Mouse (Mus musculus) intestine, embryonic 16.5 days (tissue): ENCODE results near the gene Pitpna. TPM values are rescaled to one million over a fixed set of nuclear protein-coding genes. Genes with fewer than 3 reads are reported as not detected.

Experiments
- ATAC-seq: fragments of 200-750 bp; cut with Nextera tagmentation; 2 replicates; pipeline ENCODE4 v1.8.0; 2017; ENCODE audit warnings: moderate TSS enrichment, moderate library complexity
- H3K27ac ChIP-seq: fragments of 300-500 bp; sonication (generic); 2 replicates; pipeline ENCODE4 v1.5.1; 2014; ENCODE audit warnings: mild to moderate bottlenecking, low read length
- H3K27me3 ChIP-seq: fragments of 300-500 bp; sonication (generic); replicated peaks from 2 replicates; pipeline ENCODE4 v1.6.1; 2014; ENCODE audit warnings: low read length, control low read depth, mixed read lengths; ENCODE audit not compliant: control insufficient read depth, insufficient read depth
- H3K36me3 ChIP-seq: fragments of 300-500 bp; sonication (generic); 2 replicates; pipeline ENCODE4 v1.6.1; 2014; ENCODE audit warnings: low read length, control low read depth; ENCODE audit not compliant: control insufficient read depth, insufficient read depth
- H3K4me1 ChIP-seq: fragments of 300-500 bp; sonication (generic); 2 replicates; pipeline ENCODE4 v1.6.1; 2014; ENCODE audit warnings: low read length, control low read depth, mixed read lengths; ENCODE audit not compliant: control insufficient read depth, insufficient read depth
- H3K4me2 ChIP-seq: fragments of 300-500 bp; sonication (generic); 2 replicates; pipeline ENCODE4 v1.6.1; 2014; ENCODE audit warnings: low read depth, low read length, control low read depth
- H3K4me3 ChIP-seq: fragments of 300-500 bp; sonication (generic); 2 replicates; pipeline ENCODE4 v1.5.1; 2014; ENCODE audit warnings: mild to moderate bottlenecking, low read length
- H3K9ac ChIP-seq: fragments of 300-500 bp; sonication (generic); 2 replicates; pipeline ENCODE4 v1.6.1; 2014; ENCODE audit warnings: low read depth, low read length
- H3K9me3 ChIP-seq: fragments of 300-500 bp; sonication (generic); 2 replicates; pipeline ENCODE4 v1.6.1; 2016; ENCODE audit warnings: low read length, control low read depth; ENCODE audit not compliant: control insufficient read depth
- WGBS: fragments of 180-500 bp; shearing (Covaris S2); extraction: QIAGEN DNeasy Blood & Tissue Kit; methylation state at CpG from one replicate; pipeline ENCODE4 v1.1.7; 2014; 5-methylcytosine and 5-hydroxymethylcytosine counted together
- polyA plus RNA-seq: library from polyadenylated mRNA; unstranded; fragments of >200 nt; fragmentation: Nextera tagmentation; extraction: Ambion mirVana; gene quantifications from 2 replicates; pipeline ENCODE4 v1.2.1, GENCODE M21; 2015

Gene Pitpna
- polyA plus RNA-seq, 1 experiment from 2014 or later = 84.2 TPM

GRCm38 (mm10) chr11:75581495-75582149 lies 6.3 kb upstream of the Pitpna start:
- Histone ChIP-seq H3K4me3 (no peak overlapping the region), H3K27ac (no peak overlapping the region), H3K9me3 (no peaks in the 10 kb centered on the region), H3K9ac (no peak overlapping the region), H3K4me1 (peaks cover 3% of the 10 kb centered on the region; the same call in 1 of the 2 replicates), H3K4me2 (no peak overlapping the region), H3K36me3 (no peaks in the 10 kb centered on the region), H3K27me3 (no peaks in the 10 kb centered on the region)
- WGBS = 89% methylated on average over 7 of the region's 7 CpGs
- ATAC-seq = no peak

- peak overlapping the region; percentile 80 for H3K27ac ChIP-seq
- H3K4me2 ChIP-seq = no peak overlapping the region
- no peaks in the 10 kb centered on the region for H3K36me3 ChIP-seq
- no peak overlapping the region for H3K9ac ChIP-seq
- H3K27me3 ChIP-seq = no peaks in the 10 kb centered on the region
- ATAC-seq = peak; percentile 85
- WGBS = 70% methylated on average over 2 of the region's 2 CpGs
- H3K4me3 ChIP-seq = no peak overlapping the region
- H3K4me1 ChIP-seq = peaks cover 8% of the 10 kb centered on the region; the same call in 1 of the 2 replicates
- H3K9me3 ChIP-seq = no peaks in the 10 kb centered on the region
Observed at GRCm38 (mm10) chr11:75583521-75583920, 4.4 kb upstream of the Pitpna start.

GRCm38 (mm10) chr11:75585061-75585460 lies 2.8 kb upstream of the Pitpna start:
- Histone ChIP-seq H3K27ac (no peak overlapping the region), H3K4me2 (no peak overlapping the region), H3K4me3 (no peak overlapping the region), H3K9ac (no peak overlapping the region), H3K9me3 (no peaks in the 10 kb centered on the region), H3K4me1 (peaks cover 20% of the 10 kb centered on the region), H3K27me3 (no peaks in the 10 kb centered on the region), H3K36me3 (no peaks in the 10 kb centered on the region)
- WGBS = 68% methylated on average over 4 of the region's 4 CpGs
- ATAC-seq = no peak

GRCm38 (mm10) chr11:75585978-75586377 lies 1.9 kb upstream of the Pitpna start:
- Histone ChIP-seq H3K27ac (no peak overlapping the region), H3K9me3 (no peaks in the 10 kb centered on the region), H3K27me3 (no peaks in the 10 kb centered on the region), H3K36me3 (no peaks in the 10 kb centered on the region), H3K9ac (no peak overlapping the region; the same call in 1 of the 2 replicates), H3K4me3 (no peak overlapping the region), H3K4me1 (peaks cover 20% of the 10 kb centered on the region), H3K4me2 (no peak overlapping the region)
- ATAC-seq = no peak
- WGBS = 79% methylated on average over 5 of the region's 5 CpGs

GRCm38 (mm10) chr11:75586963-75587362 lies 934 bp upstream of the Pitpna start:
- no peak overlapping the region for H3K9ac ChIP-seq

GRCm38 (mm10) chr11:75588285-75588941 lies 516 bp downstream of the Pitpna start:
- Histone ChIP-seq H3K36me3 (no peaks in the 10 kb centered on the region), H3K9me3 (no peaks in the 10 kb centered on the region), H3K27me3 (no peaks in the 10 kb centered on the region), H3K4me2 (peak overlapping the region; percentile 69), H3K4me1 (peaks cover 25% of the 10 kb centered on the region), H3K4me3 (peak overlapping the region; percentile 92), H3K9ac (peak overlapping the region; percentile 96), H3K27ac (peak overlapping the region; percentile 93)
- WGBS = under 1% methylated on average over 37 of the region's 37 CpGs
- peak; percentile 50 for ATAC-seq

More at GRCm38 (mm10) chr11:75586963-75587362, 934 bp upstream of the Pitpna start:
- Histone ChIP-seq H3K4me3 (no peak overlapping the region), H3K27ac (no peak overlapping the region), H3K4me1 (peaks cover 20% of the 10 kb centered on the region), H3K36me3 (no peaks in the 10 kb centered on the region), H3K27me3 (no peaks in the 10 kb centered on the region), H3K4me2 (no peak overlapping the region), H3K9me3 (no peaks in the 10 kb centered on the region)
- no peak for ATAC-seq
- 87% methylated on average over 5 of the region's 5 CpGs for WGBS

GRCm38 (mm10) chr11:75592612-75593011 lies 4.7 kb downstream of the Pitpna start:
- Histone ChIP-seq H3K4me3 (no peak overlapping the region), H3K9me3 (no peaks in the 10 kb centered on the region), H3K36me3 (0 out of 2 replicates have a peak, but pooled peaks cover 2% of the 10 kb centered on the region), H3K27ac (peak overlapping the region; percentile 78), H3K27me3 (no peaks in the 10 kb centered on the region), H3K9ac (peak overlapping the region; percentile 35), H3K4me2 (0 out of 2 replicates have a peak overlapping the region, but pooled peaks have one; percentile 18), H3K4me1 (peaks cover 22% of the 10 kb centered on the region)
- ATAC-seq = peak; percentile 34
- 69% methylated on average over 5 of the region's 5 CpGs for WGBS

- ATAC-seq = no peak
Observed at GRCm38 (mm10) chr11:75594431-75594830, 6.5 kb downstream of the Pitpna start.

GRCm38 (mm10) chr11:75595404-75595803 lies 7.5 kb downstream of the Pitpna start:
- Histone ChIP-seq H3K4me3 (no peak overlapping the region), H3K4me2 (no peak overlapping the region), H3K27ac (peak overlapping the region; percentile 10; the same call in 1 of the 2 replicates), H3K36me3 (peaks cover 4% of the 10 kb centered on the region), H3K9me3 (no peaks in the 10 kb centered on the region), H3K27me3 (no peaks in the 10 kb centered on the region), H3K4me1 (peaks cover 11% of the 10 kb centered on the region; the same call in 1 of the 2 replicates), H3K9ac (no peak overlapping the region)
- WGBS = 68% methylated on average over 2 of the region's 2 CpGs
- 0 out of 2 replicates have a peak, but pooled peaks have one; percentile 10 for ATAC-seq

More at GRCm38 (mm10) chr11:75594431-75594830, 6.5 kb downstream of the Pitpna start:
- Histone ChIP-seq H3K4me1 (peaks cover 14% of the 10 kb centered on the region; the same call in 1 of the 2 replicates), H3K4me2 (no peak overlapping the region), H3K9ac (no peak overlapping the region), H3K36me3 (peaks cover 2% of the 10 kb centered on the region; the same call in 1 of the 2 replicates), H3K9me3 (no peaks in the 10 kb centered on the region), H3K27ac (no peak overlapping the region), H3K4me3 (no peak overlapping the region), H3K27me3 (no peaks in the 10 kb centered on the region)
- WGBS = 87% methylated on average over 9 of the region's 9 CpGs
